Comparison of ENCODE assay signal across 8 mouse cellular contexts in the genomic region with DNA sequence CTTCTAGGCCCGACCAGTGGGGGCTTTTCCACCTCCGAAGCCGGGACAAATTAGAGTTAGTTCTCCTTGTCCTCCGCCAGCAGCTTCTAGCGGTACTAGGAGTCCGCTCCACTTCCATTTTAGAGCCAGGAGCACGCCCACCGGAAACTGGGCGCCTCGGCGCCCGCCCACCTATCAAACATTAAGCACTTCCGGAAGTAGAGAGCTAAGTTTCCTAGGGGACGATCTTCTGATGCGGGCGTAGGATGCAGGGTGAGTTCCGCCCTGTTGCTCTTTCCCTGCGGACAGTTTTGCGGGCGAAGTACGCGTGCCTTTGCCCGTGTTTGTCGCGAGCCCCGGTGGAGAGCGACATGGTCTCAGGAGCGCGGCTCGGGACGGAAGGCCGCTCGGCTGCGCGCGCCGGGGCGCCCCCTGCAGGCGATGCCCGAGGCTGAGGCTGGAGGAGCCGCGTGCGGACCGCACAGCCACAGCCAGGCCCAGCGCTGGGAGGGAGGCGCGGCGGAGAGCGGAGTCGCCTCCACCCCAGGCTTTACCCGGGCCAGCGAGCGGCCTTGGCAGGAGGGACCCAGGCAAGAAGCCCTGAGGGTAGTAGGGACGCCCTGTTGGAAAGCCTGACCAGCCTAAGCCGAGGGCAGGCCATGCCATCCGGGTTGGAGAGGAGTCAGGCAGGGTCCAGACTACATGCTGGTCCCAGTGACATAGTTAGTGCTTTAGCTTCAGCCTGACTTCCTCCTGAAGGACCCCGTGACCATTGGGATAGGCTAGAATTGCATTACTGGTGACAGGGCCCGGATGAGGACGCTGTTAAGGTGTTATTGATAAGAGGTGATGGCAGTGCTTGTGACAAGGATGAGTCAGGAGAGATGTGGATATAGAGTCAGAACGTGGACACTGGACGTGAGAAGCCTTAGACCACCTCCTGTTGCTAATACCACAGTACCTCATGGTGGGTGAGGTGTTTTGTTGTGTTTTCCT. TPM values are rescaled to one million over a fixed set of nuclear protein-coding genes. Genes with fewer than 3 reads are reported as not detected.
A peak's percentile ranks its signal among the peaks of the same experiment; 100 is the strongest.
DNase-seq lines count a peak whose midpoint lies in the region; ATAC-seq and TF ChIP-seq lines count a peak whose summit lies in the region.
"Not testable (repeated sequence)": the region's sequence is repeated elsewhere in the genome, so short reads cannot be mapped to it uniquely, and the experiment has no call there.

TSS of gene Nat8f1 (minus strand) at position 149 of the 975 bp plus-strand sequence.

- intact Hi-C loops in heart, adult 2 months (cut with DNase I) = loop anchor here (5.0 to 10.0 kb wide), 2 partner anchors 46 to 461 kb away; partner anchors contain the start of genes Cct7, Dusp11 and Pradc1

- peak; percentile 61 for TF ChIP-seq POLR2A in heart, adult 2 months (IDR thresholded peaks at IDR 0.05; ENCODE audit: insufficient read depth, low read depth, low read length)

- not testable (repeated sequence) for H3K79me2 ChIP-seq in heart, adult 2 months (replicated peaks; ENCODE audit: control insufficient read depth, insufficient read depth, low read length)

- not testable (repeated sequence) for H3K27me3 ChIP-seq in embryonic facial prominence, embryonic 13.5 days; heart, adult 2 months (ENCODE audit: control insufficient read depth, insufficient read depth, low read length); limb, embryonic 13.5 days; midbrain, embryonic 16.5 days (ENCODE audit: control insufficient read depth, insufficient read depth, low read depth, low read length)

- not testable (repeated sequence) for TF ChIP-seq EP300 in heart, adult 2 months (IDR thresholded peaks at IDR 0.05; ENCODE audit: insufficient read depth, low read depth, low read length)

- H3K4me3 ChIP-seq in embryonic facial prominence, embryonic 13.5 days = peak within 1 kb of the TSS; percentile 64
- H3K4me3 ChIP-seq in heart, adult 2 months = peak within 1 kb of the TSS; percentile 82
- H3K4me3 ChIP-seq in limb, embryonic 13.5 days = peak within 1 kb of the TSS; percentile 60
- peak within 1 kb of the TSS; percentile 73 for H3K4me3 ChIP-seq in midbrain, embryonic 16.5 days (ENCODE audit: low read depth, low read length)

- H3K36me3 ChIP-seq in embryonic facial prominence, embryonic 13.5 days; heart, adult 2 months (ENCODE audit: control insufficient read depth, insufficient read depth, low read length); limb, embryonic 13.5 days; midbrain, embryonic 16.5 days (ENCODE audit: control insufficient read depth, insufficient read depth, low read length): not testable (repeated sequence)

- H3K27ac ChIP-seq in embryonic facial prominence, embryonic 13.5 days = peak within 1 kb of the TSS; percentile 89
- peak within 1 kb of the TSS; percentile 91 for H3K27ac ChIP-seq in heart, adult 2 months
- peak within 1 kb of the TSS; percentile 85 for H3K27ac ChIP-seq in limb, embryonic 13.5 days
- peak within 1 kb of the TSS; percentile 88 for H3K27ac ChIP-seq in midbrain, embryonic 16.5 days (ENCODE audit: low read length)

- ATAC-seq in embryonic facial prominence, embryonic 13.5 days (ENCODE audit: insufficient number of reproducible peaks, insufficient read depth, low FRiP score, low TSS enrichment, low read depth) = peak; percentile 89
- peak; percentile 96 for ATAC-seq in limb, embryonic 13.5 days (ENCODE audit: low FRiP score, low read depth)
- peak; percentile 97 for ATAC-seq in midbrain, embryonic 16.5 days

- peak; percentile 77 for TF ChIP-seq CTCF in heart, adult 2 months (IDR thresholded peaks at IDR 0.05)

- not testable (repeated sequence) for H3K9me3 ChIP-seq in embryonic facial prominence, embryonic 13.5 days; limb, embryonic 13.5 days; midbrain, embryonic 16.5 days (replicated peaks; ENCODE audit: control insufficient read depth, low read length, poor library complexity, severe bottlenecking)

- H3K9ac ChIP-seq in embryonic facial prominence, embryonic 13.5 days = peak within 1 kb of the TSS; percentile 87
- peak within 1 kb of the TSS; percentile 85 for H3K9ac ChIP-seq in heart, adult 2 months (ENCODE audit: low read depth, low read length)
- H3K9ac ChIP-seq in limb, embryonic 13.5 days = peak within 1 kb of the TSS; percentile 83
- peak within 1 kb of the TSS; percentile 77 for H3K9ac ChIP-seq in midbrain, embryonic 16.5 days (ENCODE audit: low read depth, low read length)

- peaks cover 16% of the 10 kb centered on the region for H3K4me1 ChIP-seq in embryonic facial prominence, embryonic 13.5 days
- not testable (repeated sequence) for H3K4me1 ChIP-seq in heart, adult 2 months (ENCODE audit: control insufficient read depth, insufficient read depth, low read length)
- peaks cover 13% of the 10 kb centered on the region for H3K4me1 ChIP-seq in limb, embryonic 13.5 days
- H3K4me1 ChIP-seq in midbrain, embryonic 16.5 days (ENCODE audit: control insufficient read depth, insufficient read depth, low read length) = peaks cover 14% of the 10 kb centered on the region

- under 1% methylated on average over 61 of the region's 61 CpGs for WGBS in embryonic facial prominence, embryonic 13.5 days
- under 1% methylated on average over 61 of the region's 61 CpGs for WGBS in heart, adult 2 months
- WGBS in limb, embryonic 13.5 days = under 1% methylated on average over 61 of the region's 61 CpGs
- WGBS in midbrain, embryonic 16.5 days = under 1% methylated on average over 59 of the region's 61 CpGs

- peak within 1 kb of the TSS; percentile 82 for H3K4me2 ChIP-seq in embryonic facial prominence, embryonic 13.5 days
- H3K4me2 ChIP-seq in limb, embryonic 13.5 days (replicated peaks) = peak within 1 kb of the TSS; percentile 83
- peak within 1 kb of the TSS; percentile 86 for H3K4me2 ChIP-seq in midbrain, embryonic 16.5 days (ENCODE audit: low read length)

- peak; percentile 92 for DNase-seq in 3134 (ENCODE audit: extremely low read depth, insufficient read length, low spot score)
- DNase-seq in adrenal gland, postnatal 36 days = peak; percentile 90
- DNase-seq in heart, adult 2 months = peak; percentile 91 to 92
- peak; percentile 92 to 95 for DNase-seq in kidney, adult 8-10 months
- DNase-seq in spleen, postnatal 10 days (ENCODE audit: low spot score in 2 of 2) = peak; percentile 88 to 90

RNA-seq across cellular contexts. Expression of gene Nat8f1, which starts in this region (rescaled TPM):
- 10 to 100 TPM; 35.9 to 55.9 TPM for total RNA-seq in adrenal gland, postnatal 36 days (2021)
- polyA plus RNA-seq in embryonic facial prominence, embryonic 13.5 days (2015; fragmentation: Nextera tagmentation; extraction: Ambion mirVana) = 6.5 and 11.2 TPM in 2 replicates
- 1 to 10 TPM; 2.0 to 2.1 TPM for total RNA-seq in heart, adult 2 months (2021)
- 5.1 and 6.1 TPM in 2 replicates for polyA plus RNA-seq in heart, adult 2 months (2012; rRNA removed)
- 6.9 and 7.8 TPM in 2 replicates for polyA plus RNA-seq in limb, embryonic 13.5 days (2015; fragmentation: Nextera tagmentation; extraction: Ambion mirVana)
- 19.9 and 23.1 TPM in 2 replicates for polyA plus RNA-seq in midbrain, embryonic 16.5 days (2015; fragmentation: Nextera tagmentation; extraction: Ambion mirVana)

Comparison
In these comparisons a context has a peak if more than half of its experiments do, and no peak if none do; other contexts are left out.
1. Peak in every context shown above with its lines: DNase-seq, ATAC-seq, H3K4me3 ChIP-seq and H3K27ac ChIP-seq.
2. RNA of gene Nat8f1 (total RNA-seq): 35.9 to 55.9 TPM in adrenal gland, postnatal 36 days; 2.0 to 2.1 TPM in heart, adult 2 months; every median in the first group is over 10 times any median in the second.